ENCODE assay signal across 8 mouse cellular contexts in the genomic region with DNA sequence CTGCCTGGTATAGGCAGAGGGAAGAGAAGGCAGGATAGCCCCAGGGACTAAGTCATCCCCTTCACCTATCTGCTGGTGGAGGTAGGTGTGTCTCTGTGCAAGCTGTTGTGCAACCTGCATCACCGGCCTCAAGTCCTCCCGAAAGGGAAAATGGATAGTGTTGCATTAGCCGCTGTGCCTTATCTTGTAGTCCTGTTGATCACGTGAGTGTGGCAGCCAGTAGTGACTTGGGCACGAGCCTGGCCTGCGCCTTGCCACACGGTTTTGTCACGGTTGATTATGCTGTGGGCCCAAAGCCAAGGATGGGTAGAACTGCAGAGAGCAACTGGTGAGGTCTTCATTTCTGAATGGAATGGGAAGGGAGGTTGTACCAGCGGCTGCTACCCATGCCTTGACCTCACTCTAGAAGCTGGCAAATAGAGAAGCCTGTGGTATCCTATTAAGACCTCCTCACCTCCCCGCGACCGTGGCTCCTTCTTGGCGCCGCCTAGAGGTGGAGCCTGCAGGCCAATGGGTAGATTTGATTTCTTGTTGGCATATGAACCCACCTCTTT. TPM values are rescaled to one million over a fixed set of nuclear protein-coding genes. Genes with fewer than 3 reads are reported as not detected.
A peak's percentile ranks its signal among the peaks of the same experiment; 100 is the strongest.
DNase-seq lines count a peak whose midpoint lies in the region; ATAC-seq and TF ChIP-seq lines count a peak whose summit lies in the region.

No protein-coding gene starts in this region.

- no peaks in the 10 kb centered on the region for H3K9me3 ChIP-seq in embryonic facial prominence, embryonic 13.5 days
- H3K9me3 ChIP-seq in hindbrain, embryonic 14.5 days (ENCODE audit: control insufficient read depth, low read length): no peaks in the 10 kb centered on the region
- no peaks in the 10 kb centered on the region for H3K9me3 ChIP-seq in limb, embryonic 15.5 days
- H3K9me3 ChIP-seq in midbrain, embryonic 16.5 days (replicated peaks; ENCODE audit: control insufficient read depth, low read length, poor library complexity, severe bottlenecking): no peaks in the 10 kb centered on the region
- no peaks in the 10 kb centered on the region for H3K9me3 ChIP-seq in stomach, postnatal 0 days (ENCODE audit: control insufficient read depth, low read length)

- H3K36me3 ChIP-seq in embryonic facial prominence, embryonic 13.5 days: no peaks in the 10 kb centered on the region
- no peaks in the 10 kb centered on the region for H3K36me3 ChIP-seq in hindbrain, embryonic 14.5 days (replicated peaks; ENCODE audit: control insufficient read depth, insufficient read depth)
- H3K36me3 ChIP-seq in limb, embryonic 15.5 days: no peaks in the 10 kb centered on the region
- H3K36me3 ChIP-seq in midbrain, embryonic 16.5 days (ENCODE audit: control insufficient read depth, insufficient read depth, low read length): no peaks in the 10 kb centered on the region
- no peaks in the 10 kb centered on the region for H3K36me3 ChIP-seq in stomach, postnatal 0 days (ENCODE audit: control insufficient read depth, insufficient read depth, low read length)

- peak; percentile 61 for TF ChIP-seq CTCF in stomach, postnatal 0 days (IDR thresholded peaks at IDR 0.05; ENCODE audit: low read depth)

- peaks cover 30% of the 10 kb centered on the region for H3K4me1 ChIP-seq in embryonic facial prominence, embryonic 13.5 days
- H3K4me1 ChIP-seq in hindbrain, embryonic 14.5 days (replicated peaks; ENCODE audit: control insufficient read depth, insufficient read depth, low read length): peaks cover 31% of the 10 kb centered on the region
- H3K4me1 ChIP-seq in limb, embryonic 15.5 days: peaks cover 35% of the 10 kb centered on the region
- peaks cover 18% of the 10 kb centered on the region for H3K4me1 ChIP-seq in midbrain, embryonic 16.5 days (ENCODE audit: control insufficient read depth, insufficient read depth, low read length)
- H3K4me1 ChIP-seq in stomach, postnatal 0 days (replicated peaks; ENCODE audit: control insufficient read depth, insufficient read depth): peaks cover 11% of the 10 kb centered on the region; the same call in 1 of the 2 replicates

- peak; percentile 56 to 61 for DNase-seq in heart, adult 18-20 months
- DNase-seq in heart, adult 8-10 months (ENCODE audit: low spot score): no peak
- peak; percentile 78 for DNase-seq in hindbrain, embryonic 14.5 days (ENCODE audit: low spot score)
- DNase-seq in stomach, postnatal 0 days (ENCODE audit: low spot score): peak; percentile 76

- peak overlapping the region; percentile 90 for H3K4me3 ChIP-seq in embryonic facial prominence, embryonic 13.5 days
- H3K4me3 ChIP-seq in hindbrain, embryonic 14.5 days (replicated peaks; ENCODE audit: low read length): peak overlapping the region; percentile 93
- H3K4me3 ChIP-seq in limb, embryonic 15.5 days: peak overlapping the region; percentile 94
- H3K4me3 ChIP-seq in midbrain, embryonic 16.5 days (ENCODE audit: low read depth, low read length): peak overlapping the region; percentile 95
- peak overlapping the region; percentile 92 for H3K4me3 ChIP-seq in stomach, postnatal 0 days (ENCODE audit: low read depth, low read length)

- peak overlapping the region; percentile 89 for H3K4me2 ChIP-seq in embryonic facial prominence, embryonic 13.5 days
- peak overlapping the region; percentile 85 for H3K4me2 ChIP-seq in hindbrain, embryonic 14.5 days (replicated peaks)
- peak overlapping the region; percentile 83 for H3K4me2 ChIP-seq in limb, embryonic 15.5 days
- peak overlapping the region; percentile 57 for H3K4me2 ChIP-seq in midbrain, embryonic 16.5 days (ENCODE audit: low read length)
- H3K4me2 ChIP-seq in stomach, postnatal 0 days (replicated peaks; ENCODE audit: low read depth): peak overlapping the region; percentile 91

- ATAC-seq in activated CD4-positive, CD25-positive, alpha-beta regulatory T cell, adult 4 months: peak; percentile 63
- ATAC-seq in embryonic facial prominence, embryonic 13.5 days (ENCODE audit: insufficient number of reproducible peaks, insufficient read depth, low FRiP score, low TSS enrichment, low read depth): 0 out of 2 replicates have a peak, but pooled peaks have one; percentile 26
- ATAC-seq in hindbrain, embryonic 14.5 days (ENCODE audit: low FRiP score): peak; percentile 73
- ATAC-seq in limb, embryonic 15.5 days (ENCODE audit: insufficient number of reproducible peaks, low FRiP score, low TSS enrichment, low read depth): no peak
- ATAC-seq in midbrain, embryonic 16.5 days: peak; percentile 30; the same call in 1 of the 2 replicates
- ATAC-seq in stomach, postnatal 0 days (ENCODE audit: low FRiP score, low TSS enrichment): peak; percentile 80

- no peaks in the 10 kb centered on the region for H3K27me3 ChIP-seq in embryonic facial prominence, embryonic 13.5 days
- no peaks in the 10 kb centered on the region for H3K27me3 ChIP-seq in hindbrain, embryonic 14.5 days (ENCODE audit: control insufficient read depth, insufficient read depth, low read length)
- no peaks in the 10 kb centered on the region for H3K27me3 ChIP-seq in limb, embryonic 15.5 days
- no peaks in the 10 kb centered on the region for H3K27me3 ChIP-seq in midbrain, embryonic 16.5 days (ENCODE audit: control insufficient read depth, insufficient read depth, low read depth, low read length)
- H3K27me3 ChIP-seq in stomach, postnatal 0 days (ENCODE audit: control insufficient read depth, insufficient read depth, low read length): no peaks in the 10 kb centered on the region

- H3K27ac ChIP-seq in embryonic facial prominence, embryonic 13.5 days: peak overlapping the region; percentile 48
- no peak overlapping the region for H3K27ac ChIP-seq in hindbrain, embryonic 14.5 days
- no peak overlapping the region for H3K27ac ChIP-seq in limb, embryonic 15.5 days
- H3K27ac ChIP-seq in midbrain, embryonic 16.5 days (ENCODE audit: low read length): peak overlapping the region; percentile 47
- peak overlapping the region; percentile 91 for H3K27ac ChIP-seq in stomach, postnatal 0 days (replicated peaks)

- peak overlapping the region; percentile 91 for H3K9ac ChIP-seq in embryonic facial prominence, embryonic 13.5 days
- H3K9ac ChIP-seq in hindbrain, embryonic 14.5 days: peak overlapping the region; percentile 89
- H3K9ac ChIP-seq in limb, embryonic 15.5 days: peak overlapping the region; percentile 90; the same call in 1 of the 2 replicates
- peak overlapping the region; percentile 90 for H3K9ac ChIP-seq in midbrain, embryonic 16.5 days (ENCODE audit: low read depth, low read length)
- H3K9ac ChIP-seq in stomach, postnatal 0 days (ENCODE audit: low read length): peak overlapping the region; percentile 91

- WGBS in embryonic facial prominence, embryonic 13.5 days: 13% methylated on average over 14 of the region's 14 CpGs
- 12% methylated on average over 14 of the region's 14 CpGs for WGBS in hindbrain, embryonic 14.5 days
- WGBS in limb, embryonic 15.5 days: 20% methylated on average over 14 of the region's 14 CpGs
- 16% methylated on average over 14 of the region's 14 CpGs for WGBS in midbrain, embryonic 16.5 days
- 16% methylated on average over 14 of the region's 14 CpGs for WGBS in stomach, postnatal 0 days

- no peak for TF ChIP-seq EP300 in stomach, postnatal 0 days (optimal IDR thresholded peaks at IDR 0.05)

RNA-seq across cellular contexts. Expression of a gene that starts 1.8 kb away (rescaled TPM):
- total RNA-seq in heart, adult 18-20 months (2021): 10 to 100 TPM; 20.5 to 22.0 TPM
- 10 to 100 TPM; 18.6 to 22.6 (median 21.4) TPM for total RNA-seq in heart, adult 8-10 months (2022)
- polyA plus RNA-seq in activated CD4-positive, CD25-positive, alpha-beta regulatory T cell, adult 4 months (2017; shearing (Covaris generic)): 10 to 100 TPM in 1 of 2 experiments, 1 to 10 TPM in 1; 5.6 to 10.3 TPM
- 12.7 and 13.3 TPM in 2 replicates for polyA plus RNA-seq in embryonic facial prominence, embryonic 13.5 days (2015; fragmentation: Nextera tagmentation; extraction: Ambion mirVana)
- polyA plus RNA-seq in hindbrain, embryonic 14.5 days (2014; fragmentation: Nextera tagmentation; extraction: Ambion mirVana): 17.4 and 20.0 TPM in 2 replicates
- 13.9 and 14.5 TPM in 2 replicates for polyA plus RNA-seq in limb, embryonic 15.5 days (2015; fragmentation: Nextera tagmentation; extraction: Ambion mirVana)
- 19.0 and 21.6 TPM in 2 replicates for polyA plus RNA-seq in midbrain, embryonic 16.5 days (2015; fragmentation: Nextera tagmentation; extraction: Ambion mirVana)
- 17.1 and 21.0 TPM in 2 replicates for polyA plus RNA-seq in stomach, postnatal 0 days (2015; fragmentation: Nextera tagmentation; extraction: Ambion mirVana)

RNA-seq across cellular contexts. Expression of a gene that starts 36.7 kb away (rescaled TPM):
- 10 to 100 TPM; 27.1 to 57.1 TPM for total RNA-seq in heart, adult 18-20 months (2021)
- 10 to 100 TPM; 21.4 to 53.5 (median 38.0) TPM for total RNA-seq in heart, adult 8-10 months (2022)
- polyA plus RNA-seq in activated CD4-positive, CD25-positive, alpha-beta regulatory T cell, adult 4 months (2017; shearing (Covaris generic)): 10 to 100 TPM; 19.2 to 22.1 TPM
- polyA plus RNA-seq in embryonic facial prominence, embryonic 13.5 days (2015; fragmentation: Nextera tagmentation; extraction: Ambion mirVana): 20.8 and 21.4 TPM in 2 replicates
- polyA plus RNA-seq in hindbrain, embryonic 14.5 days (2014; fragmentation: Nextera tagmentation; extraction: Ambion mirVana): 54.0 and 65.1 TPM in 2 replicates
- 24.9 and 28.0 TPM in 2 replicates for polyA plus RNA-seq in limb, embryonic 15.5 days (2015; fragmentation: Nextera tagmentation; extraction: Ambion mirVana)
- polyA plus RNA-seq in midbrain, embryonic 16.5 days (2015; fragmentation: Nextera tagmentation; extraction: Ambion mirVana): 33.3 and 40.5 TPM in 2 replicates
- polyA plus RNA-seq in stomach, postnatal 0 days (2015; fragmentation: Nextera tagmentation; extraction: Ambion mirVana): 45.6 and 50.0 TPM in 2 replicates

Comparison
In these comparisons a context has a peak if more than half of its experiments do, and no peak if none do; other contexts are left out.
1. H3K27ac ChIP-seq: peak in embryonic facial prominence, embryonic 13.5 days (single experiment), midbrain, embryonic 16.5 days (single experiment) and stomach, postnatal 0 days (single experiment); none in hindbrain, embryonic 14.5 days (single experiment) and limb, embryonic 15.5 days (single experiment).
2. Peak in every context shown above with its lines, with median percentiles within 50 percentile points of each other: H3K4me2 ChIP-seq, H3K4me3 ChIP-seq and H3K9ac ChIP-seq.